ENCODE assay signal across 21 mouse cellular contexts in genomic region chr1:128545672-128546071, GRCm38 (mm10). TPM values are rescaled to one million over a fixed set of nuclear protein-coding genes. Genes with fewer than 3 reads are reported as not detected.
A peak's percentile ranks its signal among the peaks of the same experiment; 100 is the strongest.
DNase-seq lines count a peak whose midpoint lies in the region; ATAC-seq and TF ChIP-seq lines count a peak whose summit lies in the region.
"Had no signal": no experiment of that assay in that cellular context is flagged by ENCODE, and none has a peak within 500 bp of the region (broad histone marks: within the 10 kb centered on the region; RNA-seq: fewer than 3 reads in every experiment).

No protein-coding gene starts in this region.

- H3K27ac ChIP-seq in embryonic facial prominence, embryonic 13.5 days: peak overlapping the region; percentile 33; the same call in 1 of the 2 replicates
- H3K27ac ChIP-seq in embryonic facial prominence, embryonic 10.5 days (replicated peaks): no peak overlapping the region
- no peak overlapping the region for H3K27ac ChIP-seq in lung, postnatal 0 days (ENCODE audit: low read length)
- H3K27ac ChIP-seq in embryonic facial prominence, embryonic 14.5 days (replicated peaks; ENCODE audit: low read depth, low read length): no peak overlapping the region
- H3K27ac ChIP-seq in hindbrain, embryonic 15.5 days (replicated peaks): no peak overlapping the region
- H3K27ac ChIP-seq in kidney, embryonic 16.5 days (ENCODE audit: low read length): no peak overlapping the region
- H3K27ac ChIP-seq: heart, embryonic 15.5 days; limb, embryonic 12.5 days; liver, embryonic 14.5 days; neural tube, embryonic 12.5 days; stomach, postnatal 0 days had no signal

- H3K9me3 ChIP-seq in embryonic facial prominence, embryonic 13.5 days: no peaks in the 10 kb centered on the region
- H3K9me3 ChIP-seq in embryonic facial prominence, embryonic 10.5 days: no peaks in the 10 kb centered on the region
- no peaks in the 10 kb centered on the region for H3K9me3 ChIP-seq in lung, postnatal 0 days (ENCODE audit: low read length)
- H3K9me3 ChIP-seq in embryonic facial prominence, embryonic 14.5 days (ENCODE audit: control insufficient read depth, low read length): no peaks in the 10 kb centered on the region
- H3K9me3 ChIP-seq in hindbrain, embryonic 15.5 days: no peaks in the 10 kb centered on the region
- no peaks in the 10 kb centered on the region for H3K9me3 ChIP-seq in kidney, embryonic 16.5 days (ENCODE audit: low read length)
- H3K9me3 ChIP-seq: G1E; heart, embryonic 15.5 days; limb, embryonic 12.5 days; neural tube, embryonic 12.5 days had no signal

- no peak for TF ChIP-seq CTCF in lung, postnatal 0 days (IDR thresholded peaks at IDR 0.05)

- H3K27me3 ChIP-seq in embryonic facial prominence, embryonic 13.5 days: no peaks in the 10 kb centered on the region
- H3K27me3 ChIP-seq in embryonic facial prominence, embryonic 10.5 days (replicated peaks; ENCODE audit: low read depth, poor library complexity, severe bottlenecking): no peaks in the 10 kb centered on the region; the same call in 1 of the 2 replicates
- H3K27me3 ChIP-seq in lung, postnatal 0 days (replicated peaks; ENCODE audit: insufficient read depth, low read length): no peaks in the 10 kb centered on the region
- no peaks in the 10 kb centered on the region for H3K27me3 ChIP-seq in embryonic facial prominence, embryonic 14.5 days (replicated peaks; ENCODE audit: control insufficient read depth, insufficient read depth, low read length)
- H3K27me3 ChIP-seq in hindbrain, embryonic 15.5 days: no peaks in the 10 kb centered on the region
- no peaks in the 10 kb centered on the region for H3K27me3 ChIP-seq in kidney, embryonic 16.5 days (ENCODE audit: insufficient read depth, low read length)
- H3K27me3 ChIP-seq: limb, embryonic 12.5 days; neural tube, embryonic 12.5 days had no signal

- H3K36me3 ChIP-seq in embryonic facial prominence, embryonic 13.5 days: no peaks in the 10 kb centered on the region
- no peaks in the 10 kb centered on the region for H3K36me3 ChIP-seq in embryonic facial prominence, embryonic 10.5 days (replicated peaks)
- no peaks in the 10 kb centered on the region for H3K36me3 ChIP-seq in lung, postnatal 0 days (ENCODE audit: insufficient read depth, low read length)
- no peaks in the 10 kb centered on the region for H3K36me3 ChIP-seq in embryonic facial prominence, embryonic 14.5 days (ENCODE audit: control insufficient read depth, insufficient read depth, low read length)
- H3K36me3 ChIP-seq in hindbrain, embryonic 15.5 days: no peaks in the 10 kb centered on the region
- no peaks in the 10 kb centered on the region for H3K36me3 ChIP-seq in kidney, embryonic 16.5 days (ENCODE audit: insufficient read depth, low read length)
- H3K36me3 ChIP-seq: G1E; heart, embryonic 15.5 days; limb, embryonic 12.5 days; neural tube, embryonic 12.5 days had no signal

- 61% methylated on average over 6 of the region's 6 CpGs for WGBS in embryonic facial prominence, embryonic 13.5 days
- WGBS in embryonic facial prominence, embryonic 10.5 days: 82% methylated on average over 6 of the region's 6 CpGs
- WGBS in lung, postnatal 0 days: 71% methylated on average over 6 of the region's 6 CpGs
- WGBS in embryonic facial prominence, embryonic 14.5 days: 67% methylated on average over 6 of the region's 6 CpGs
- WGBS in hindbrain, embryonic 15.5 days: 51% methylated on average over 6 of the region's 6 CpGs
- WGBS in kidney, embryonic 16.5 days: 79% methylated on average over 6 of the region's 6 CpGs

- H3K4me1 ChIP-seq in embryonic facial prominence, embryonic 13.5 days: 0 out of 2 replicates have a peak, but pooled peaks cover 9% of the 10 kb centered on the region
- peaks cover 14% of the 10 kb centered on the region; the same call in 1 of the 2 replicates for H3K4me1 ChIP-seq in embryonic facial prominence, embryonic 10.5 days
- no peaks in the 10 kb centered on the region for H3K4me1 ChIP-seq in lung, postnatal 0 days (ENCODE audit: insufficient read depth, low read depth, low read length)
- no peaks in the 10 kb centered on the region for H3K4me1 ChIP-seq in embryonic facial prominence, embryonic 14.5 days (ENCODE audit: control insufficient read depth, insufficient read depth, low read length)
- no peaks in the 10 kb centered on the region for H3K4me1 ChIP-seq in hindbrain, embryonic 15.5 days (replicated peaks)
- no peaks in the 10 kb centered on the region for H3K4me1 ChIP-seq in kidney, embryonic 16.5 days (ENCODE audit: insufficient read depth, low read length)
- H3K4me1 ChIP-seq: heart, embryonic 15.5 days; limb, embryonic 12.5 days had no signal

- no peak for TF ChIP-seq EP300 in lung, postnatal 0 days (IDR thresholded peaks at IDR 0.05)

- no peak for ATAC-seq in embryonic facial prominence, embryonic 13.5 days (ENCODE audit: insufficient number of reproducible peaks, insufficient read depth, low FRiP score, low TSS enrichment, low read depth)
- ATAC-seq in lung, postnatal 0 days: peak; percentile 33
- ATAC-seq in embryonic facial prominence, embryonic 14.5 days (ENCODE audit: low read depth): no peak
- peak; percentile 71; the same call in 1 of the 2 replicates for ATAC-seq in hindbrain, embryonic 15.5 days (ENCODE audit: low FRiP score, low read depth)
- no peak for ATAC-seq in kidney, embryonic 16.5 days (ENCODE audit: low FRiP score, low TSS enrichment)
- ATAC-seq: CD4-positive, CD25-positive, alpha-beta regulatory T cell, adult 4 months had no signal

- no peak for DNase-seq in embryonic facial prominence, embryonic 10.5 days (ENCODE audit: low spot score)
- peak; percentile 23 for DNase-seq in lung, postnatal 0 days (ENCODE audit: low spot score)
- no peak for DNase-seq in lung, postnatal 36 days
- DNase-seq in embryonic facial prominence, embryonic 14.5 days (ENCODE audit: low spot score): peak; percentile 68
- DNase-seq in frontal cortex, adult 2 months (ENCODE audit: extremely low spot score in 1 of 2, low spot score in 1 of 2): no peak
- DNase-seq: cerebellum, adult 11 months; cerebellum, postnatal 36 days; heart, adult 18-20 months; kidney, adult 11 months; kidney, postnatal 14 days; thymus, postnatal 25 days had no signal

- H3K4me3 ChIP-seq in embryonic facial prominence, embryonic 13.5 days: no peak overlapping the region
- no peak overlapping the region for H3K4me3 ChIP-seq in embryonic facial prominence, embryonic 10.5 days
- H3K4me3 ChIP-seq in lung, postnatal 0 days (ENCODE audit: low read depth, low read length): no peak overlapping the region
- no peak overlapping the region for H3K4me3 ChIP-seq in embryonic facial prominence, embryonic 14.5 days (ENCODE audit: low read depth, low read length)
- no peak overlapping the region for H3K4me3 ChIP-seq in hindbrain, embryonic 15.5 days
- H3K4me3 ChIP-seq in kidney, embryonic 16.5 days (ENCODE audit: low read length): no peak overlapping the region
- H3K4me3 ChIP-seq: heart, embryonic 15.5 days; limb, embryonic 12.5 days; neural tube, embryonic 12.5 days had no signal

- H3K4me2 ChIP-seq in embryonic facial prominence, embryonic 13.5 days: no peak overlapping the region
- H3K4me2 ChIP-seq in lung, postnatal 0 days (replicated peaks; ENCODE audit: low read depth, low read length): no peak overlapping the region
- no peak overlapping the region for H3K4me2 ChIP-seq in embryonic facial prominence, embryonic 14.5 days (ENCODE audit: low read depth, low read length)
- H3K4me2 ChIP-seq in hindbrain, embryonic 15.5 days: no peak overlapping the region
- H3K4me2 ChIP-seq in kidney, embryonic 16.5 days (replicated peaks; ENCODE audit: low read depth, low read length): no peak overlapping the region
- H3K4me2 ChIP-seq: heart, embryonic 15.5 days; limb, embryonic 12.5 days; neural tube, embryonic 12.5 days had no signal

- no peak overlapping the region for H3K9ac ChIP-seq in embryonic facial prominence, embryonic 13.5 days
- no peak overlapping the region for H3K9ac ChIP-seq in lung, postnatal 0 days (replicated peaks; ENCODE audit: low read depth)
- H3K9ac ChIP-seq in embryonic facial prominence, embryonic 14.5 days (ENCODE audit: low read depth, low read length): no peak overlapping the region
- H3K9ac ChIP-seq in hindbrain, embryonic 15.5 days: no peak overlapping the region
- no peak overlapping the region for H3K9ac ChIP-seq in kidney, embryonic 16.5 days (replicated peaks; ENCODE audit: low read length)
- H3K9ac ChIP-seq: heart, embryonic 15.5 days; limb, embryonic 12.5 days; liver, embryonic 14.5 days; neural tube, embryonic 12.5 days had no signal

RNA-seq across cellular contexts. Expression of gene Cxcr4, which starts 46.4 kb away (rescaled TPM):
- 4.2 and 5.6 TPM in 2 replicates for polyA plus RNA-seq in embryonic facial prominence, embryonic 13.5 days (2015; fragmentation: Nextera tagmentation; extraction: Ambion mirVana)
- polyA plus RNA-seq in embryonic facial prominence, embryonic 10.5 days (2016; fragmentation: Nextera tagmentation; extraction: Ambion mirVana): 4.8 and 6.0 TPM in 2 replicates
- polyA plus RNA-seq in lung, postnatal 0 days (2015; fragmentation: Nextera tagmentation; extraction: Ambion mirVana): 13.3 and 15.1 TPM in 2 replicates
- polyA plus RNA-seq in embryonic facial prominence, embryonic 14.5 days (2014; fragmentation: Nextera tagmentation; extraction: Ambion mirVana): 6.7 and 7.1 TPM in 2 replicates
- 9.2 and 10.0 TPM in 2 replicates for polyA plus RNA-seq in hindbrain, embryonic 15.5 days (2015; fragmentation: Nextera tagmentation; extraction: Ambion mirVana)
- polyA plus RNA-seq in frontal cortex, adult 2 months (2012; rRNA removed): 13.0 and 16.4 TPM in 2 replicates
- 8.7 and 9.0 TPM in 2 replicates for polyA plus RNA-seq in kidney, embryonic 16.5 days (2015; fragmentation: Nextera tagmentation; extraction: Ambion mirVana)
- polyA plus RNA-seq: G1E had no signal

Comparison
In these comparisons a context has a peak if more than half of its experiments do, and no peak if none do; other contexts are left out.
1. DNase-seq: peak in lung, postnatal 0 days (single experiment) and embryonic facial prominence, embryonic 14.5 days (single experiment); none in embryonic facial prominence, embryonic 10.5 days (single experiment), lung, postnatal 36 days (single experiment) and frontal cortex, adult 2 months (0 of 2).
2. ATAC-seq: peak in lung, postnatal 0 days (single experiment) and hindbrain, embryonic 15.5 days (single experiment); none in embryonic facial prominence, embryonic 13.5 days (single experiment), embryonic facial prominence, embryonic 14.5 days (single experiment) and kidney, embryonic 16.5 days (single experiment).